Mouse (Mus musculus) ovary, adult 2 months (tissue): Measurements from ENCODE around the gene Gcm1. TPM values are rescaled to one million over a fixed set of nuclear protein-coding genes. Genes with fewer than 3 reads are reported as not detected.

Source experiments
- polyA plus RNA-seq: library from polyadenylated mRNA; depleted of rRNA; stranded (reverse); fragments of >200 nt; gene quantifications from 2 replicates; pipeline ENCODE4 v1.2.3, GENCODE M21; 2012; rRNA removed

Gcm1 gene
- polyA plus RNA-seq = 0.06 TPM in 1 of 2 replicates, not detected in the other

GRCm38 (mm10) chr9:78051677-78052076, at the start of gene Gcm1:
Gene Gcm1, plus strand, starts transcription at chr9:78051924.

GRCm38 (mm10) chr9:78108796-78109239, 57.1 kb downstream of the Gcm1 start, which contains the start of the genes Fbxo9 and Ick:
Gene Fbxo9, minus strand, starts transcription at chr9:78109065.
Gene Ick, plus strand, starts transcription at chr9:78109192.

Other genes starting within 250 kb of the Gcm1 start
- 112 and 161 TPM in 2 replicates for gene Elovl5, start 134.6 kb upstream of the Gcm1 start, polyA plus RNA-seq
- 63.6 and 74.8 TPM in 2 replicates for gene Fbxo9, start 57.1 kb downstream of the Gcm1 start, polyA plus RNA-seq
- 14.1 and 14.5 TPM in 2 replicates for gene Ick, start 57.3 kb downstream of the Gcm1 start, polyA plus RNA-seq
- gene Gsta4, start 130.8 kb downstream of the Gcm1 start, polyA plus RNA-seq = 26.3 and 30.1 TPM in 2 replicates
- not detected in 2 replicates for gene Gsta1, start 178.7 kb downstream of the Gcm1 start, polyA plus RNA-seq
- gene Gm3776, start 205.2 kb downstream of the Gcm1 start, polyA plus RNA-seq = not detected in 2 replicates
- gene Gm10639, start 238.0 kb downstream of the Gcm1 start, polyA plus RNA-seq = not detected in 2 replicates